Mouse (Mus musculus) cortical plate, adult 2 months (tissue): Measurements from ENCODE around the gene 1700029J07Rik. TPM values are rescaled to one million over a fixed set of nuclear protein-coding genes. Genes with fewer than 3 reads are reported as not detected.

ENCODE experiments used
- H3K27ac ChIP-seq: fragments of 200-500 bp; 2 replicates; pipeline ENCODE4 v1.5.1; 2012; ENCODE audit warnings: low read length, control low read depth, inconsistent platforms; ENCODE audit not compliant: insufficient read depth
- H3K4me1 ChIP-seq: fragments of 200-500 bp; 2 replicates; pipeline ENCODE4 v1.6.1; 2011; ENCODE audit warnings: low read length; ENCODE audit not compliant: control insufficient read depth, insufficient read depth
- H3K4me3 ChIP-seq: fragments of 200-500 bp; 2 replicates; pipeline ENCODE4 v1.5.1; 2011; ENCODE audit warnings: mild to moderate bottlenecking, low read length, control low read depth; ENCODE audit not compliant: insufficient read depth
- CTCF ChIP-seq: fragments of 200-500 bp; IDR thresholded peaks from 2 replicates; pipeline ENCODE4 v1.5.1; 2011; ENCODE audit warnings: mild to moderate bottlenecking, control low read depth, low read length; ENCODE audit not compliant: insufficient read depth; ENCODE audit errors: extremely low read depth
- POLR2A ChIP-seq: fragments of 200-500 bp; IDR thresholded peaks from 2 replicates; pipeline ENCODE4 v1.6.1; 2011; ENCODE audit warnings: mild to moderate bottlenecking, low read length, control low read depth; ENCODE audit not compliant: insufficient read depth; ENCODE audit errors: extremely low read depth
- polyA plus RNA-seq: library from polyadenylated mRNA; depleted of rRNA; stranded (reverse); fragments of >200 nt; gene quantifications from 2 replicates; pipeline ENCODE4 v1.2.3, GENCODE M21; 2012

1700029J07Rik gene
- polyA plus RNA-seq, 1 experiment = 8.2 TPM

DNA sequence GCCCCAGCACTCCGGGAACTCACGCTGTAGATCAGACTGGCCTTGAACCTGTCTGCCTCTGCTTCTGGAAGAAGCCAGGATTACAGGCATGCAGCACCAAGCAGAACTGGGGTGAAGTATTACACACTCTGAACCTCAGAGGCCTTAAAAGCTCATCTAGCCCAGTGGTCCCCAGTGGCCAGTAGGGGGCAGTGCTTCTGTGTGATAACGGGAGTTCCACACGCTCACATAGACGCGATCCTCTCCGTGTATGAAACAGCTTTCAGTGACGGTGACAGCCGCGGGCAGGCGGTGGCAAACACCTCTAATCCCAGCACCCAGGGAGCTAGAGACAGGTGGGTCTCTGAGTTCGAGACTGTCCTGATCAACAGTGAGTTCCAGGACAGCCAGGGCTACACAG is 4.2 kb downstream of the 1700029J07Rik start:
- no peaks in the 10 kb centered on the region for H3K4me1 ChIP-seq
- TF ChIP-seq CTCF (0 out of 2 replicates have a peak, but pooled peaks have one; percentile 0), POLR2A (no peak)
- no peak overlapping the region for H3K27ac ChIP-seq
- H3K4me3 ChIP-seq = no peak overlapping the region

DNA sequence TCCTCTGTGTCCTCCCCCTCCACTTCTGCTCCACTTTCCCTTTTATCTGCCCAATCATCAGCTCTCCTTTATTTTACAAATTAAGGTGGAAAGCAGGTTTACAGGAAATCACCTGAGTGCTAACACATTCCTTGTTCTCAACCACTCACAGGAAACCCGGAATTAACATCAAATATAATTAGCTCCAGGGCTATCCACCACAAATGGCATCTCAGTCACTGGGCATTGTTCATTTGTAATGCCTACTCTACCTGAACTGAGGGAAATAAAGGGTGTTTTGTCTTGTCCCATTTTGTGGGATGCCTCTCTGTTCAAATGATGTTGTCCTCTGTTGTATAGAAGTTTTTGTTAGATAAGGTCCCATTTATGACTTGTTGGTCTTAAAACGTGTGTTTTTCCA is 24.4 kb downstream of the 1700029J07Rik start:
- Histone ChIP-seq H3K27ac (no peak overlapping the region), H3K4me3 (no peak overlapping the region), H3K4me1 (no peaks in the 10 kb centered on the region)
- no peak for TF ChIP-seq CTCF
- no peak for TF ChIP-seq POLR2A

DNA sequence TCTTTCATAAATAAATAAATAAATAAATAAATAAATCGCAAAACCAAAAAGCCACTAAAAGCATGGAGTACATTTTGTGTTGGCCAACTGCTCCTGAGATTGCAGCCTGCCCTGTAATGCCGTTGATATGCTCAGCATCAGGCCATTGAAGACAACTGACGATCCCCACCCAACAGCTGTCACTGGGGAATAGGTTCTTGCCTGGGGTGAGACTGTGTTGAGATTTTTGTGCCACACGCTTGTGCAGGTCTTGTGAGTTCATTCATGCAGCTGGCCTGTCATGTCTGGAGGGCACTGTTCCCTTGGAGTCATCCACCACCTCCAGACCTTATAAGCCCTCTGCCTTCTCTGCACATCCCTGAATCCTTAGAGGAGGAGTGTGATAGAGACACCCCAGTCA is 28.8 kb downstream of the 1700029J07Rik start:
- Histone ChIP-seq H3K27ac (no peak overlapping the region), H3K4me1 (no peaks in the 10 kb centered on the region), H3K4me3 (no peak overlapping the region)
- TF ChIP-seq CTCF (no peak), POLR2A (no peak)

DNA sequence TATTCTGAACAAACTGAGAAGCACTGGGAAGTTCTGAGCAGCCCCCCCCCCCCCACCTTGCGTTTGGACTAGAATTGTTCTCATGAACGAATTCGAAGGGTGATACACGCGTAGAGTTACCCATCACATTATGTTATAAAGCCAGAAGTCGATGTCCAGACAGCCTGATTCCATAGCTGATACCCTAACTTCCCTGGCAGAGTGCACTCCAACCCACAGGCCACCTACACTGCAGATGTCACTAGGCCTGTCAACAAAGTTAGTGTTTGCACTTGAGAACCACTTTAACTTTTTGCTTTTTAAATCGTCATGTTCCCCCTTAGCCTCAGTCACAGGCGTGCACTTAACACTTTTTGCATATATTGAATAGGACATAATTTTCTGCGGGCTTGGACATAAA is 38.1 kb downstream of the 1700029J07Rik start:
- H3K27ac ChIP-seq = no peak overlapping the region
- H3K4me3 ChIP-seq = no peak overlapping the region
- H3K4me1 ChIP-seq = no peaks in the 10 kb centered on the region
- TF ChIP-seq CTCF = no peak
- TF ChIP-seq POLR2A = no peak

DNA sequence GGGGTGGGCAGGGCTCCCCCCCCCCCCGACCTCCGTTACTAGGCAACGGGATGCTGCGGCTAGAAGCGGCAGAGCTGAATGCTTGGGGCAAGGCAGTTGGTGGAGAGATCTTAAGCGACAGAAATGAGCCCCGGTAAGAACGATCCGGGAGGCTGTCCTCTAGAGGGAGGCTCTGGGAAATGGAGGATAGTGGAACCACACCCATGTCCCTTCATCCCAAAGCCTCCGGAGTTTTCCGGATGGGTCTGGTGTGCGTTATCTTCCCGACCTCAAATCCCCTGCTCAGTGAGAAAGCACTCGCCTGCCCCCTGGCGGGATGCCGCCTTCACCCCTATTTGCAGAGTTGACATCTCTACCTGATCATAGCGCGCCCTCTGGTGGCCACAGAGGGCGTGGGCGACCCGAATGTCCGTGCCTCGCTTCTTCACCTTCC is 40.5 kb downstream of the 1700029J07Rik start, which contains the start of gene Ccdc110:
Gene Ccdc110, plus strand, starts transcription at position 38 of the 433 bp plus-strand sequence.
- peak within 1 kb of the TSS; percentile 34 for H3K4me3 ChIP-seq
- TF ChIP-seq POLR2A = no peak
- TF ChIP-seq CTCF = peak; percentile 100
- H3K27ac ChIP-seq = no peak within 1 kb of the TSS
- no peaks in the 10 kb centered on the region for H3K4me1 ChIP-seq

- H3K4me3 ChIP-seq = no peak overlapping the region
- TF ChIP-seq POLR2A = no peak
- TF ChIP-seq CTCF = no peak
- no peaks in the 10 kb centered on the region for H3K4me1 ChIP-seq
- no peak overlapping the region for H3K27ac ChIP-seq
These were observed 52.9 kb downstream of the 1700029J07Rik start for GRCm38 (mm10) chr8:45922116-45922515.

GRCm38 (mm10) chr8:45920392-45920791 is 54.7 kb downstream of the 1700029J07Rik start:
- no peak overlapping the region for H3K4me3 ChIP-seq
- no peak overlapping the region for H3K27ac ChIP-seq
- no peak for TF ChIP-seq CTCF
- no peak for TF ChIP-seq POLR2A
- H3K4me1 ChIP-seq = no peaks in the 10 kb centered on the region

GRCm38 (mm10) chr8:45918891-45919290 is 56.2 kb downstream of the 1700029J07Rik start:
- no peak overlapping the region for H3K27ac ChIP-seq
- no peak for TF ChIP-seq CTCF
- TF ChIP-seq POLR2A = no peak
- H3K4me1 ChIP-seq = no peaks in the 10 kb centered on the region
- H3K4me3 ChIP-seq = no peak overlapping the region

DNA sequence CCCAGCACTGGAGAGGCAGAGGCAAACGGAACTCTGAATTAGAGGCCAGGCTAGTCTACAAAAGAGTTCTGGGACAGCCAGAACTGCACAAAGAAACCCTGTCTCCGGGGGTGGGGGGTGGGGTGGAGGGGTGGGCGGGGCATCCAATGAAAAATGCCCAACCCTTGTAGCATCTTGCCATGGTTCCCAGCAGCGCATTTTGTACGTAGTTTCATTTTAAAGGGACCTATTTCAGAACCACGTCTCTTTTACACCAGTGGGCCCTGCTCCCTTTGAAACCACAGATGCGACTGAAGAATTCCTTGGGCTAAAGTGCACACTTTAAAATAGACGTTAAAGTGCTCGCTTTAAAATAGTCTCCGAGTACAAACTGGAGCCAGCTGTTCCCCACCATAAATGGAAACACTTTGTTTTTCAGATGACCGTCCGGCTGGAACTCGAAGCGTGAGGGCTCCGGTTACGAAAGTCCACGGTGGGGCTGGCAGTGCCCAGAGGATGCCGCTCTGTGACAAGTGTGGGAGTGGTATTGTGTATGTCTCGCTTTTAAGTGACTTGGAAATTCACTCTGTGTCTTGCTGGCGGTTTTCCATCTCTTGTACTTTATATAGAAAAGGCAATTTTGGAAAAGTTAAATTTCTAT is 57.9 kb downstream of the 1700029J07Rik start:
- TF ChIP-seq POLR2A = no peak
- no peak for TF ChIP-seq CTCF
- Histone ChIP-seq H3K4me1 (no peaks in the 10 kb centered on the region), H3K27ac (no peak overlapping the region), H3K4me3 (no peak overlapping the region)

DNA sequence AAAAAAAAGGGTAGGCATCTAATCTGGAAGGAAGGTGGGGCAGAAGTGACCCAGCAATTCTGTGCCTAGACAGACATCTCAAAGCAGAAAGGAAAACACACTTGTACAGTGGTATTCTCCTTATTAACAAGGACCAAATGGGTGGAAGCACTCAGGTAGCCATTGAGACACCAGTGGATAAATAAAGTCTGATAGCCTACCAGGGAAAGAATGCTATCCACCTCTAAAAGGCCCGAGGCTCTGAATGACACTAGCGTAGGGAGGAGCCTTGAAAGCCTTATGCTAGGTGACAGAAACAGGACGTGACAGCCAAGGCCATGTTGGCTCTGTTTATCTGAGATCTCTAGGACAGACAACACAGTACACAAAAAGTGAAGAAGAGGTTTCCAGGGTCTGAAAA is 58.6 kb downstream of the 1700029J07Rik start:
- Histone ChIP-seq H3K4me1 (no peaks in the 10 kb centered on the region), H3K4me3 (no peak overlapping the region), H3K27ac (no peak overlapping the region)
- no peak for TF ChIP-seq POLR2A
